Mouse (Mus musculus): ENCODE measurements at regions not wholly inside any gene's neighbourhood (a gene's known extent, or its start where the extent isn't known, plus 50 kb on each side); places are given as distances from the start of the nearest gene placed in this dataset.
"Not testable (repeated sequence)": the region's sequence is repeated elsewhere in the genome, so short reads cannot be mapped to it uniquely, and the experiment has no call there.

GRCm38 (mm10) chr14:53777375-53777774, 476.5 kb downstream of the Dad1 start:
- Histone ChIP-seq H3K27me3 (ENCODE audit: control insufficient read depth, insufficient read depth, low read length) (no peaks in the 10 kb centered on the region), H3K4me1 (ENCODE audit: control insufficient read depth, insufficient read depth, low read length) (no peaks in the 10 kb centered on the region), H3K27ac (ENCODE audit: insufficient read depth, low read length) (no peak overlapping the region), H3K4me3 (replicated peaks; ENCODE audit: insufficient read depth, low read depth, low read length) (no peak overlapping the region)
- DNase-seq, result no peak
- WGBS, result 74% methylated on average over 3 of the region's 3 CpGs
- no peak for TF ChIP-seq CTCF (IDR thresholded peaks at IDR 0.05; ENCODE audit: borderline replicate concordance, insufficient read depth, low read depth, low read length)
- TF ChIP-seq POLR2A (IDR thresholded peaks at IDR 0.05; ENCODE audit: borderline replicate concordance, insufficient read depth, low read length), result no peak

DNA sequence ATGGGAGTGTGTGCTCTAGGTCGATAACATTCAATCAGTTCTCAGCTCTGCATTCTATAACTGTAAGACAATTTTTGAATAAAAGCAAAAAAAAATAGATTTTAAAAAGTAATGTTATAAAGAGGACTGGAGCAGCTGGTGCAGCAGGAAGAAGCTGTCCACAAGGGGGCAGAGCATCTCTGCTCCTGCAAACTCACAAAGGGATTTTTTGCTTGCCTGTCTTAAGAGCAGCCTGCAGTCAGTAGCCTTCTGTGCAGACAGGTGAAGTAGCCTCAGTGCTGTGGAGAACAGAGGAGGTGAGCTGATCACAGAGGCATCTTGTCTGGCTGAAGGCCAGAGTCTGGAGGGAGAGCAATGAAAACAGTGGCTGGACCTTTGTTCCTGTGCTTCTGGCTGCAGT, 477.2 kb downstream of the Dad1 start:
- 69% methylated on average over 1 of the region's 1 CpGs for WGBS

GRCm38 (mm10) chr14:53766501-53766900, 487.4 kb downstream of the Dad1 start:
- not testable (repeated sequence) for H3K27me3 ChIP-seq (ENCODE audit: control insufficient read depth, insufficient read depth, low read length); H3K27ac ChIP-seq (ENCODE audit: insufficient read depth, low read length); H3K4me1 ChIP-seq (ENCODE audit: control insufficient read depth, insufficient read depth, low read length); DNase-seq; H3K4me3 ChIP-seq (replicated peaks; ENCODE audit: insufficient read depth, low read depth, low read length)
- 80% methylated on average over 6 of the region's 6 CpGs for WGBS

More for the DNA sequence above, 477.2 kb downstream of the Dad1 start:
- not testable (repeated sequence) for H3K27ac ChIP-seq (ENCODE audit: insufficient read depth, low read length); H3K27me3 ChIP-seq (ENCODE audit: control insufficient read depth, insufficient read depth, low read length); H3K4me3 ChIP-seq (replicated peaks; ENCODE audit: insufficient read depth, low read depth, low read length); H3K4me1 ChIP-seq (ENCODE audit: control insufficient read depth, insufficient read depth, low read length)
- DNase-seq, result peak in 1 of 2 experiments; percentile 4

GRCm38 (mm10) chr14:53765918-53766317, 488.0 kb downstream of the Dad1 start:
- not testable (repeated sequence) for H3K4me3 ChIP-seq (replicated peaks; ENCODE audit: insufficient read depth, low read depth, low read length); DNase-seq; H3K27me3 ChIP-seq (ENCODE audit: control insufficient read depth, insufficient read depth, low read length); H3K27ac ChIP-seq (ENCODE audit: insufficient read depth, low read length); H3K4me1 ChIP-seq (ENCODE audit: control insufficient read depth, insufficient read depth, low read length)
- 91% methylated on average over 1 of the region's 1 CpGs for WGBS

DNA sequence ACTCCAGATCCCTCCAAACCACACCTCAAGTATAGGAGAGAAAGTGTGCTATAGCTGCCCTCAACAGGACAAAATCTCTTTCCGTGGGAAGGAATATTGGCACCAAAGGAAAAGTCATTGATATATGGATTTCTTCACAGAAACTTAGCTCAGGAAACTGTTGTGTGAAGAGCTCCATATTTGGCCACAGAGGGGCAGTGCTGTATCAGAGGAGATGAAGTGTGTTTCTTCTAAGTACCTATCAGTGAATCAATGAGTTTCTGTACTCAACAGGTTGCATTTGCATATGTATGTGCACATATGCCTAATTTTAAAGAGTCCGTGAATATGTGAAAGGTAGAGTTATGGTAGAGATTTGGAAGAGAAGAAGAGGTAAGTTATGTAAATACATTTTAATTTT, 493.3 kb downstream of the Dad1 start:
- H3K27me3 ChIP-seq (ENCODE audit: control insufficient read depth, insufficient read depth, low read length); H3K27ac ChIP-seq (ENCODE audit: insufficient read depth, low read length); H3K4me3 ChIP-seq (replicated peaks; ENCODE audit: insufficient read depth, low read depth, low read length); H3K4me1 ChIP-seq (ENCODE audit: control insufficient read depth, insufficient read depth, low read length); DNase-seq: not testable (repeated sequence)
- WGBS, result 84% methylated on average over 2 of the region's 2 CpGs

DNA sequence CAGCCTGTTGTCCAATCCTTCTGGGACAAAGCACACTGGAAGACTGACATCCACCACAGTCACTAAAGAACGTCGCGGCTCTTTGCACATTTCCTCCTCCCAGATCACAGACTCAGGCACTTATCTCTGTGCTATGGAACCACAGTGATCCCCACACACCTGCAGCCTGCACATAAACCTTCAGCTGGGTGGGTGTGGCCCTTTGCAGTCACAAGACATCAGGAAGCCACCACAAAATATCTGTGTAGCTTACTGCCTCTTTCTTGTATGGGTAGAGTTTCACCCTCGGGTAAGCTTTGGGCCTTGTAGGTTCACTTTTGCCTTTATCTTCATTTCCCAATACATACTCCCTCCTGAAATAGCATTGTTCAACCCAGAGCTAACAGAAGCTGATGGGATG, 496.1 kb downstream of the Dad1 start:
- not testable (repeated sequence) for H3K27ac ChIP-seq (ENCODE audit: insufficient read depth, low read length); H3K27me3 ChIP-seq (ENCODE audit: control insufficient read depth, insufficient read depth, low read length); DNase-seq; H3K4me3 ChIP-seq (replicated peaks; ENCODE audit: insufficient read depth, low read depth, low read length); H3K4me1 ChIP-seq (ENCODE audit: control insufficient read depth, insufficient read depth, low read length)
- 53% methylated on average over 4 of the region's 4 CpGs for WGBS

DNA sequence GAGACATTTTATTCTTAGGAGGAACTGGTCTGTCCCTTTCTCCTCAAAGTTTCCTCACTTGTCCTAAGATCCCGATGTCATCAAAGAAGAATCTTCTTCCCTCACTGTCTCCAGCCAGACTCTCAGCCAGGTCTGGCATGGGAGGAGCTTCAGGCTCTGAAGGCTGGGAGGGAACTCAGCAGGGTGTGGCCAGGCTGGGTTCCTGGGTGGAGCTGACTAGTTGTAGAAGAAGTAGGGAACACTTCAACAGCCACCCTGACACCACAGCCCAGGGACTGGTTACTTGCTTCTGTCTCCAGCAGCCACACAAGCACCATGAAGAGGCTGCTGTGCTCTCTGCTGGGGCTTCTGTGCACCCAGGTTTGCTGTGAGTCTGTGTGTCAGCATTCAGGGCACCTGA, 496.8 kb downstream of the Dad1 start:
- not testable (repeated sequence) for H3K27me3 ChIP-seq (ENCODE audit: control insufficient read depth, insufficient read depth, low read length); H3K4me3 ChIP-seq (replicated peaks; ENCODE audit: insufficient read depth, low read depth, low read length); H3K4me1 ChIP-seq (ENCODE audit: control insufficient read depth, insufficient read depth, low read length); DNase-seq; H3K27ac ChIP-seq (ENCODE audit: insufficient read depth, low read length)
- no CpG with 5 or more reads among the region's 1 CpGs for WGBS

GRCm38 (mm10) chr14:53750703-53751441, 503.0 kb downstream of the Dad1 start:
- 67% methylated on average over 4 of the region's 4 CpGs for WGBS
- TF ChIP-seq CTCF (IDR thresholded peaks at IDR 0.05; ENCODE audit: borderline replicate concordance, insufficient read depth, low read depth, low read length) (no peak), POLR2A (IDR thresholded peaks at IDR 0.05; ENCODE audit: borderline replicate concordance, insufficient read depth, low read length) (no peak)
- Histone ChIP-seq H3K4me1 (ENCODE audit: control insufficient read depth, insufficient read depth, low read length) (no peaks in the 10 kb centered on the region), H3K27ac (ENCODE audit: insufficient read depth, low read length) (no peak overlapping the region), H3K27me3 (ENCODE audit: control insufficient read depth, insufficient read depth, low read length) (no peaks in the 10 kb centered on the region), H3K4me3 (replicated peaks; ENCODE audit: insufficient read depth, low read depth, low read length) (no peak overlapping the region)
- no peak for DNase-seq

- not testable (repeated sequence) for H3K4me3 ChIP-seq (replicated peaks; ENCODE audit: insufficient read depth, low read depth, low read length); H3K27ac ChIP-seq (ENCODE audit: insufficient read depth, low read length); H3K4me1 ChIP-seq (ENCODE audit: control insufficient read depth, insufficient read depth, low read length); DNase-seq; H3K27me3 ChIP-seq (ENCODE audit: control insufficient read depth, insufficient read depth, low read length)
- 83% methylated on average over 3 of the region's 3 CpGs for WGBS
Measured at GRCm38 (mm10) chr14:53743552-53743951, 510.4 kb downstream of the Dad1 start.

GRCm38 (mm10) chr14:53742864-53743263, 511.0 kb downstream of the Dad1 start:
- not testable (repeated sequence) for DNase-seq; H3K4me3 ChIP-seq (replicated peaks; ENCODE audit: insufficient read depth, low read depth, low read length); H3K4me1 ChIP-seq (ENCODE audit: control insufficient read depth, insufficient read depth, low read length); H3K27ac ChIP-seq (ENCODE audit: insufficient read depth, low read length); H3K27me3 ChIP-seq (ENCODE audit: control insufficient read depth, insufficient read depth, low read length)
- WGBS, result 74% methylated on average over 2 of the region's 2 CpGs

GRCm38 (mm10) chr14:53741246-53741645, 512.7 kb downstream of the Dad1 start:
- not testable (repeated sequence) for H3K27me3 ChIP-seq (ENCODE audit: control insufficient read depth, insufficient read depth, low read length); H3K27ac ChIP-seq (ENCODE audit: insufficient read depth, low read length); H3K4me3 ChIP-seq (replicated peaks; ENCODE audit: insufficient read depth, low read depth, low read length); H3K4me1 ChIP-seq (ENCODE audit: control insufficient read depth, insufficient read depth, low read length); DNase-seq
- WGBS, result 49% methylated on average over 4 of the region's 4 CpGs

GRCm38 (mm10) chr14:53737962-53738361, 515.9 kb downstream of the Dad1 start:
- H3K27ac ChIP-seq (ENCODE audit: insufficient read depth, low read length); H3K27me3 ChIP-seq (ENCODE audit: control insufficient read depth, insufficient read depth, low read length); H3K4me3 ChIP-seq (replicated peaks; ENCODE audit: insufficient read depth, low read depth, low read length); H3K4me1 ChIP-seq (ENCODE audit: control insufficient read depth, insufficient read depth, low read length); DNase-seq: not testable (repeated sequence)
- 28% methylated on average over 4 of the region's 4 CpGs for WGBS

- not testable (repeated sequence) for H3K4me3 ChIP-seq (replicated peaks; ENCODE audit: insufficient read depth, low read depth, low read length); DNase-seq; H3K27me3 ChIP-seq (ENCODE audit: control insufficient read depth, insufficient read depth, low read length); H3K4me1 ChIP-seq (ENCODE audit: control insufficient read depth, insufficient read depth, low read length); H3K27ac ChIP-seq (ENCODE audit: insufficient read depth, low read length)
- 69% methylated on average over 4 of the region's 4 CpGs for WGBS
Measured at GRCm38 (mm10) chr14:53736274-53736673, 517.6 kb downstream of the Dad1 start.

Data from cerebellum, adult 2 months (tissue).